Mouse (Mus musculus) B cell, adult 62 days (primary cell): ENCODE measurements around the gene Slc16a7. TPM values are rescaled to one million over a fixed set of nuclear protein-coding genes. Genes with fewer than 3 reads are reported as not detected.

Source experiments
- total RNA-seq: library from RNA; stranded (reverse); gene quantifications from 4 replicates; pipeline ENCODE4 v1.2.4, GENCODE M21; 2023

Slc16a7 gene
- total RNA-seq: 19.1 to 22.9 TPM (median 20.1 TPM) in 4 replicates

GRCm38 (mm10) chr10:125388876-125389786, at the start of gene Slc16a7:
Gene Slc16a7 (minus strand): TSS chr10:125389465.

